Mouse (Mus musculus): ENCODE data around the gene Hgf.
A peak's percentile ranks its signal among the peaks of the same experiment; 100 is the strongest.

Gene Hgf

GRCm38 (mm10) chr5:16553304-16554047, at the start of gene Hgf:
TSS of gene Hgf (plus strand) at chr5:16553495.
- peak; percentile 37 to 41 for DNase-seq (ENCODE audit: low spot score in 2 of 2)

- no peak for DNase-seq (ENCODE audit: low spot score in 2 of 2)
These were observed 46.5 kb upstream of the Hgf start for GRCm38 (mm10) chr5:16506702-16507350.

GRCm38 (mm10) chr5:16531619-16532277, 21.5 kb upstream of the Hgf start:
- no peak for DNase-seq (ENCODE audit: low spot score in 2 of 2)

- no peak for DNase-seq (ENCODE audit: low spot score in 2 of 2)
These were observed 15.2 kb upstream of the Hgf start for GRCm38 (mm10) chr5:16538067-16538466.

GRCm38 (mm10) chr5:16541561-16542116, 11.7 kb upstream of the Hgf start:
- DNase-seq (ENCODE audit: low spot score in 2 of 2) = no peak

- DNase-seq (ENCODE audit: low spot score in 2 of 2) = no peak
These were observed 5.8 kb upstream of the Hgf start for GRCm38 (mm10) chr5:16547490-16547889.

- DNase-seq (ENCODE audit: low spot score in 2 of 2) = no peak
These were observed 648 bp upstream of the Hgf start for GRCm38 (mm10) chr5:16552647-16553046.

GRCm38 (mm10) chr5:16560247-16560646, 7.0 kb downstream of the Hgf start:
- no peak for DNase-seq (ENCODE audit: low spot score in 2 of 2)

- no peak for DNase-seq (ENCODE audit: low spot score in 2 of 2)
These were observed 15.7 kb downstream of the Hgf start for GRCm38 (mm10) chr5:16568997-16569396.

- no peak for DNase-seq (ENCODE audit: low spot score in 2 of 2)
These were observed 24.8 kb downstream of the Hgf start for GRCm38 (mm10) chr5:16577882-16578742.

- no peak for DNase-seq (ENCODE audit: low spot score in 2 of 2)
These were observed 42.4 kb downstream of the Hgf start for GRCm38 (mm10) chr5:16595699-16596098.

- no peak for DNase-seq (ENCODE audit: low spot score in 2 of 2)
These were observed 44.7 kb downstream of the Hgf start for GRCm38 (mm10) chr5:16597996-16598395.

- no peak for DNase-seq (ENCODE audit: low spot score in 2 of 2)
These were observed 48.2 kb downstream of the Hgf start for GRCm38 (mm10) chr5:16601463-16601862.

- peak in 1 of 2 experiments; percentile 2 for DNase-seq (ENCODE audit: low spot score in 2 of 2)
These were observed 79.7 kb downstream of the Hgf start for GRCm38 (mm10) chr5:16632996-16633395.

- no peak for DNase-seq (ENCODE audit: low spot score in 2 of 2)
These were observed 93.1 kb downstream of the Hgf start for GRCm38 (mm10) chr5:16646417-16646816.

- no peak for DNase-seq (ENCODE audit: low spot score in 2 of 2)
These were observed 94.4 kb downstream of the Hgf start for GRCm38 (mm10) chr5:16647701-16648100.

GRCm38 (mm10) chr5:16650240-16650639, 96.9 kb downstream of the Hgf start:
- no peak for DNase-seq (ENCODE audit: low spot score in 2 of 2)

GRCm38 (mm10) chr5:16654022-16654421, 100.7 kb downstream of the Hgf start:
- no peak for DNase-seq (ENCODE audit: low spot score in 2 of 2)
